Mouse (Mus musculus): ENCODE data around the gene Dock3.

The Dock3 gene

DNA sequence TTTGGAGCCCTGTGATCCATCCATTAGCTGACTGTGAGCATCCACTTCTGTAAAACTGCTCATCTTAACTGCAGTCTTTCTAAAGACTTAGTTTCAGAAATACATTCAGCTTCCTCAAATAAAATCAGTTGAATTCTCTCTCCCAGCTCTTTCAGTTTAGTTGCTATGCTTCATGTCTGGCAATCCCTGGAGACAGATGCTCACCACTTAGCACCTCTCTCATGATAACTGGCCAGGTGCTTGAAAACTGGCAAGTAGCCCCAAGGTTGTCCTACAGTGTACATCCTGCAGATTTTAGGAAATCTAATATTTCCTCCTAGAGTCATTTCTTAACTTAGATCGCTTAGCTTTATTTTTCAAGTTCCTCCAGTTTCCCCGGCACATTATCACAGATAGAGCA, 193.8 kb downstream of the Dock3 start:
- DNase-seq (ENCODE audit: low read depth, low spot score), result no peak

DNA sequence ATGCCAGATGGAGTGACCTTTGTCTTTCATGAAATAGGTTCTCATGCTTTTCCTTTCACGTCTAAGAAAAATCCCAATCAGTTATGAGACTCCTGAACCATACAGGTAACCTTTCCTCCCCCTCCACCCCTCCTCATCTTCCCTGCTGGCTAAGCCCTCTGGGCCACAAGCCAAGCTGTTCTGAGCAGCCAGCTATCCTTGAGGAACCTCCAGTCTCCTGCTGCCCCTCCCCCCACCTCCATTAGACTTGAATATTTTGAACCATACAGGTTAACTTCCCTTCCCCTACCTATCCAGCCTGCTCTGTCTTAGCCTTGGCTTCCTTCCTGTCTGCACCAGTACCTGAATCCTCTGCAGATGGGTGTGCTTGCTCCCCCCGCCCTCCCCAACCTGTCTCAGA, 204.1 kb downstream of the Dock3 start:
- DNase-seq (ENCODE audit: low read depth, low spot score), result no peak

DNA sequence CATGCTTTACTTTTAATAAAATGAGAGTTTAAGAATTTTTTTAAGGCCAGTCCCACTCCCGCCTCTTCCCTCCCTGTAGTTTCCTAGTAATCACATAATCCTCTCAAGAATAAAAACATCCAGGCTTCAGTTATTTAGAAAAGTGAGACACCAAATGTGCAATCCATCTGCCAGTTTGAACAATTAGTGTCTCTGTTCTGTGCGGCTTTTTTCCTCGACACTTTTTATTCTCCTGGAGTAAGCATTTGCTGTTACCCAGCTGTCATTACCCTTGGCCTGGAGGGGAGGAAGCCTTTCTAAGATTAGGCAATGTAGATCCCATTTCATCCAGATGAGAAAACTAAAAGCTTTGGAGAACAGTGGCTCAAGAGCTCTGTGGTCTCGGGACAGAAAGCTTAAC, 221.9 kb downstream of the Dock3 start:
- DNase-seq (ENCODE audit: low read depth, low spot score), result no peak

DNA sequence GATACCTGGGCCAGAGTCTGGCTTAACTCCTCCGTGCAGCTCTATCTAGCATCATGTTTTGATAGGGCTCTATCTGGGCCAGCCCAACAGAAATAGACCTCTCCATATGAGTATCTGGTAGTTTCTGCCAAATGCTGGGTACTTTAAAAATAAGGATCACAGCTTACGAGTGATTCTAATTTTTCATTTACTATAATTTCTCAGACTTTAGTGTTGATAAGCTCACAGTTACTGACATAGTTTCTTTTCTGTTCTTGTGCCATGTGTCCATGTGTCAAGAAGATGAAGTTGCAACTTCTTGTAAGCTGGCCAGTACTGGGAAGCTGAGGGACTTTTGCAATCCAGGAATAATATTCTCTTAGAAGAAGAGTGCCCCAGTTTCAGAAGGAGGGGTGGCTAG, 228.5 kb downstream of the Dock3 start:
- DNase-seq (ENCODE audit: low read depth, low spot score), result no peak

DNA sequence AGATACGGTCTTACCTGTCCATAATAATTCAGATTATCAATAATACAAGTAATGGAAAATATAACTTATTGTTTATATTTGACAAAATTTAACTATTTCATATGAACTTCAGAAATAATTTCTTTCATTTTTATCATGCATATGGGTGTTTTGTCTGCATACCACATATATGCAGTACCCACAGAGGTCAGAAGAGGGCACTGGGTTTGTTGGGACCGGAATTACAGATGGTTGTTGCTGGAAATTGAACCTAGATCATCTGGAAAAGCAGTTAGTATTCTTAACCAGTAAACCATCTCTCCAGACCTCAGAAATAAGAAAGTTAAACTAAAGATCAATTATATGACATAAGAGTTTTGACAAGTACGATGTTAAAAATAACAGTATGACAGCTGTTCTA, 261.0 kb downstream of the Dock3 start:
- DNase-seq (ENCODE audit: low read depth, low spot score), result no peak

DNA sequence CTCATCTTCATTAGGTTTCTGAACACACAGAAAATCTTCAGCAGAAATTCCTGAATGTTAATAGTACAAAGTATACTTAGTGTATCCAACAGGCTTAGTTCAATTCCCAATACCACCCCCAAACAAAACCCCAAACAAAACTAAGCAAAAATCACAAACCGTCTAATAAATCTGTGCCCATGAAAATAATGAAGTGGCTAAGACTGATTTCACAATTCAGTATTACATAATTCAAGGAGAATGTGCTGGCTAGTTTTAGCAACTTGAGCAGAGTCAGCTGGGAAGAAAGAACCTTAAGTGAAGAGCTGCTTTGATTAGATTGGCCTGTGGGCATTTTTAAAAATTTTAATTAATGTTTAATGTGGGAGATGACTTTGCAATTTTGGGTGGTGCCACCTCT, 273.3 kb downstream of the Dock3 start:
- no peak for DNase-seq (ENCODE audit: low read depth, low spot score)

DNA sequence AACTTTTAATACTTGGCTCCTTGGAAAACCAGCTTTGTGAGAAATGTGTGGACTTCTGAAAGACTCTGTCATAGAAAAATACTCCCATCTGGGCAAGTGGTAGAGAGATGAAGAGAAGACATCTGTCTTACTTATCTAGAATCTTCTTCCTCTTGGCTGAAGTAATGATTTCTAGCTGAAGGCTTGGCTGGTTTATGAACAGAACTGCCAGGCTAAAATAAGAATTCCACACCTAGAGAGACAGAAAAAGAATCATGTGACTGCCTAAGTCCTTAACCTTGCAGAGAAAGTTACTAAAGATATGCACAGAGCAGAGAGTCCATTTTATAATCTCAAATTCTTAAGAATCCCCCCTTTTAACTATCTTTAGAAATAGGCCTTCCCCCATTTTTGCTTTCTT, 276.2 kb downstream of the Dock3 start:
- no peak for DNase-seq (ENCODE audit: low read depth, low spot score)

DNA sequence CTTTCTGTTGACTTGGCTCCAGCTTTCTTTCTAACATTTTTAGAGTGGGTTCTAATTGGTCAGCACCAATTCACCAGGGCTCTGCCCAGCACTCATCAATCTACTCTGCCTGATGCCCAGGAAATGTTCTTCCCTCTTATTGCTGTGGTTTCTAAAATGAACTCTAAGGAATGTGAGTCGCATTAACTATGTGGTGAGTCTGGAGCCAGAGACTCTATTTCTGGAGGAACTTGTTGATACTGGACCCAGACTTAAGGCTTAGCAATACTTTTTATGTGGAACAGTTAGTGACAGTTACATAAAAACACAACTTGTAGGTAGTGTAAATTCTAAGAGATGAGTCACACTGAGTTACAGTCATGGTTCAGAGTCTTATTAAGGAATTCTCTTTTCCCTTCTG, 296.7 kb downstream of the Dock3 start:
- no peak for DNase-seq (ENCODE audit: low read depth, low spot score)

DNA sequence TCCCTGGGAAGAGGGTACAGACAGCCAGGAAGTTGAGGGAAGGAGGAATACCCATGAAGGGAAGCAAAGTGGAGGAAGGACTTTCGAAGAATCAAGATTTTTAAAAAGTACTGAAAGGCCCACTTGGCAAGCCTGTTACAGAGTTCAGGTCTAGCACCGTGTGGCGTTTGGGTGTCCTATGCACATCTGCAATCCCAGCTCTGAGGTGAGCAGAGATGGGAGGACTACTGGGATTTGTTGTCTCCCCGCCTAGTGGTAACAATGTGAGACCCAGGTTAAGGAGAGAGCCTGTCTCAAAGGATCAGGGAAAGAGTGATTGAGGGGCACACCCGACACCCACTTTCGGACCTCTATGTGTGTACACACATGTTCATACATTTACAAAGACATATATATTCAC, 316.8 kb downstream of the Dock3 start:
- DNase-seq (ENCODE audit: low read depth, low spot score), result no peak

DNA sequence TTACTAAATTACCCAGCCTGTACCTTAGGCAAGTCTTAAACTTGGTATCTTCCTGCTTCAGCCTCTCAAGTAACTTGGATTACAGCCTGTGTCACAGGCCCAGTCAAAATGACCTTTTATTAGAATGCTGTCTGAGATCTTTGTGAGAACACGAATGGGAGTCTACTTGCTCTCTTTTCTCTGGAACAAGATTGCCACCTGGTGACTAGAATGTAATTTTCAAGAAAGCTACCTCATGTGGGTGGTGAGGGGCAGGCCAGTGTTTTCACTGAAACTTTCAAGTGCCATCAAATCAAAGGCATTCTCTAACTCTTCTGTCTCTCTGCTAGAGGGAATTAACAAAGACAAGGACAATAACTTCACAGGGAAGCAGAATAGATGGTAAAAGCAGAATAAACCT, 317.9 kb downstream of the Dock3 start:
- DNase-seq (ENCODE audit: low read depth, low spot score), result no peak

DNA sequence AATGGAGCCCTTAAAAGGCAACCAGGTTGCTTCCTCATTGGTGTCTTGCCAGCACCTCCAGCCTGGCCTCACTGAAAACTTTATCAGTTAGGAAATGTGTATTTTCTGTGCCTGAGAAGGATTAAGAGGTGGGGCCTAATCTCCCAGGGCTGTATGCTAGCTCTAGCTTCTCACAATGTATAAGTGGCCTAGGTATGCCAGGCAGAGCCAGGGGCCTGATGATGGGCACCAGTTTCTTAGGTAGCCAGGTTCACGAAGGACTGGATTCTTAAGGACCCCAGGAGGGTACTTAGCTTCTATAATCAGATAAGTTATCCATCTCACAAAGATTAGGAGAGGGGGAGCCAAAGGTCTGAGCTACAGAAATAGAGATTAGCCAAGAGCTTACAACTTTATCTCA, 320.1 kb downstream of the Dock3 start:
- DNase-seq (ENCODE audit: low read depth, low spot score), result no peak

DNA sequence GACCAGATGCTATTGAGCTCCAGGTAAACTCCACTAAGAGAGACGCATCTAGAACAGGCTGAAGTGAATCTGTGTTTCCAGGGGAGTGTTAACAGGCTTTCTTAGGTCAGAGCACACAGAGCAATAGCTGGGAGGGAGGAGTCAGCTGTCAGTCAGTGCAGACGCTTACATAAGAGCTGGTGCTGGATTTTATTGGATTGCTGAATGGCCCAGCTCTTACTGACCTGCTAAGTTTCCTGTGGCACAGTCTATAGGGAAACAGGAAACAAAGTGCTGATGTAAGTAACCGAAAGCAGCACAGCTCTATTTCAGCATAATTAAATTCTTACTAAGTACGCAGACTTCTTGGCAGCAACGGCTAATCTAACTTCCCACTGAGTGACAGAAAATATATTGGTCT, 323.0 kb downstream of the Dock3 start:
- DNase-seq (ENCODE audit: low read depth, low spot score), result no peak

DNA sequence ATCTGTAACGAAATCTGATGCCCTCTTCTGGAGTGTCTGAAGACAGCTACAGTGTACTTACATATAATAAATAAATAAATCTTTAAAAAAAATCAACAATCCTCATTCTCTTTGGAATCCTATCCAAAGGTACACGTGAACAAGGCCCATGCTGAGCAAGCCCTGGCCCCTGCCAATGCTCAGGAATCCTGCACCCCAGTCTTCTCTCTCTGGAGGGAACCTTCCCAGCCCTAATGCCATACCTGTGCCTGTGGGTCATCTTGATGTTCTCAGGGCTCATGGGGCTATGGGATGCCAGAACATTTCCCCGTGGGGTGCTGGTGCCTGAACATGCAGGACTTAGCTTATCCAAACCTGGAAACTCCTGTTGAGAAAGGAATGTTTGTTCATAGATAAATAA, 323.5 kb downstream of the Dock3 start:
- no peak for DNase-seq (ENCODE audit: low read depth, low spot score)

DNA sequence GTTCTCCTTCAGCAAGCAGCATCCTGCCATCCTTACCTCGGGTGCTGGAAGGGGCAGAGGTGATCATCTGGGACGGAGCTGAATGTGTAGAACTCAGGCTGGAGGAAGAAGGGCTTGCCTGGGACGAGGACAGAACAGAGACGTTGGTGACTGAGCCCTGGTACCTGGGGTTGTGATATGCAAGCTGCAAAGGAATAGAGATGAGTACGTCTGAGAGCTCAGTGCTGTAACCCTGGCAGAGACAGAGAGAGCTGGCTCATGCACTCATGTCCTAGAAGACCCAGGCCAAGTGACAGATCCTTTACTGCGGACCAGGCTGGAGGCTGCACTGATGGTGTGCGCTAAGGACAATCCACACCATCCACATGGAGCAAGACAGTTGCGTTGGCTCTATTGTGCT, 325.1 kb downstream of the Dock3 start:
- no peak for DNase-seq (ENCODE audit: low read depth, low spot score)

DNA sequence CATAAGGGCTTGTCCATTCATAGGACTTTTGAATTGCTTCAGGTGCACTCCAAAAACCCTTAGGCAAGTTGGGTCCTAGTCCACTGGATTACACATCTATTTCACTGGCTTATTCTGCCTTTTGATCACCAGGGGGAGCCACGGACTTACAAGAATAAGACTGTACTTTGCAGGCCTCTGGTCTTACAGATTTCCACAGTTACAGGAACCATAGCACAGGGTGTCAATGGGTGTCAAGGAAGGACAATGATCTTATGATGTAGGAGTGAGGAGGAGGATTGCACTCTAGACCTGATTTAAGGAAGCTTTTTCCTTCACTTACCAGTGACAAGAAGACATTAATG, 327.9 kb downstream of the Dock3 start:
- DNase-seq (ENCODE audit: low read depth, low spot score), result no peak

DNA sequence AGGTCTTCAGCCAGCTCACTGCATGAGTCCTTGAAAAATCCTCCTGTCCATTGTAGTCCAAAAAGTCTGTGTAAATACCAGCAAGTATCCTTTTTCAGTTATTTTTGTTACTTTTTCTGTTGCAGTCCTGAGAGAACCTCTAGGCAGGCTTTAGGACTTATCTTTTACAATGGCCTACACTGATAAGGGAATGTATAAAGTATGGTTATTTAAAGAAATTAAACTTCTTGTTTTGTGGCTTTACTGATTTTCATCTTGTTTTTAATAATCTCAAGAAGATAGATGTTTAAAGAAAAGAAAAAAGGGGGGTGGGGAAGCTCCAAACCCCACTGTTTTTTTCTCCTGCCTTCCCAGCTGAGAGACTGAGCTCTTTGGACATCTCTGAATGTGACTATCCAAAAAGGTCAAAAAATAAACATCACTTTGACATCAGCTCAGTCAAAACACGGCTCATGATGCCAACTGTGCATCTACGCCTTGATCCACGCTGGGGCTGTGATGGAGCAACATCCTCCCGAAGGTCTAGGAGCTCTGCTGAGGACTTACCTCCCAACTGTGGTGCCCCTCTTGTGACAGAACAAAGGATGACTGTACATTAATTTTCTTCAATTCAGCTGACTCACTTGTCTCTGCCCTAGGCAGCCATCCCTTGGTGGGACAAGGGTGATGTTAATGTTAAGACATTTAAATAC, 328.5 kb downstream of the Dock3 start:
- DNase-seq (ENCODE audit: low read depth, low spot score), result no peak

DNA sequence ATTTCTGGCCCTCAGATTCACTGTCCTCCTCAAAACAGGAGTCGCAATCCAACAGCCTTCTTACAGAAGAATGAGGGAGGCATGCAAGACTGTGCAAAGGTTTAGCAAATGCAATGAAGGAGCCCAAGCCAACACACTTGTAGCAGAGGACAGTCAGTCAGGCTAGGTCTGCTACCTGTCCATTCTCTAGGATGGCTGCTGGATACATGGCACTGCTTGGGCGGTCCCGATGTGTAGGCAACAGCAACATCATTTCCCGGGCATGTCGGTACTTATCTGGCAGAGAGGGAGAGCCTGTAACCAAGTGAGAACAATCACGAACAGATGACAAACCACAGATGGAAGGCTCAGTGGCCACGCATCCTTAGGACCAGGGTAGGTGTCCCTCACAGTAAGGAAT, 330.1 kb downstream of the Dock3 start:
- no peak for DNase-seq (ENCODE audit: low read depth, low spot score)

DNA sequence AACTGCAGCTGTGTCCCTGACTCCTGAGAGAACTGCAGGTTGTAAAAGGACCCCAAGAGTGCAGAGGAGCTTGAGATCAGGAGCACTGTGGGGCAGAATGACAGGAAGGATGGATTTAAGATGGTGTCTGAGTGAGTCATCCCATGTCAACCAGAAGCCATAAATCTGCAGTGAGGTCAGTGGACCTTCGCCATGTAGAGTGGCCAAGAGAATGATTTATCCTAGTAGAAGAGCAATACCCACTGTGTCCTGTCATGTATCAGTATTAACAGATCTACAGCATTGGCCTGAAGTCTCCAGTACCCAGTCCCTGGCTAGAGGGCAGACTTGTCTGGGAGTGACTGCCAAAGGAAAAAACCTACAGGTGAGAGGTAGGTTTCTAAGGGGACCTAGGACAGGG, 332.8 kb downstream of the Dock3 start:
- DNase-seq (ENCODE audit: low read depth, low spot score), result no peak

DNA sequence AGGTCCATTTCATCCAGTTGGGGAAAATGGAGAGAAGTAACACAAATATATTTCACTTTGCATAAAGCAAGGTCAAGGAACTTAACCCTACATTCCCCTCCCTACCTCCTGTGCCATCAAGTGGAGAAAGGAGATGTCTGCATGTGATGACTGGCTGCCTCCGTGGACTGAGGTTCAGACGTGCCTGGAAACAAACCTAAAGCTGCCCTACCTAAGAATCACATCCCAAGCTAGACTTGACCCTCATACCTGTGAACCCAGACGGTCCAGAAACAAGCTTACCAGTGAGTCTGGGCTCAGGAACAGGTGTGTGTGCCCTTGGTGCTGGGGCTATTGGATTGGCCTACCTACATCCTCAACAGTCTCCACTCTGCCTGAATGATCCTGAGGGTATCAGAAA, 338.4 kb downstream of the Dock3 start:
- no peak for DNase-seq (ENCODE audit: low read depth, low spot score)

DNA sequence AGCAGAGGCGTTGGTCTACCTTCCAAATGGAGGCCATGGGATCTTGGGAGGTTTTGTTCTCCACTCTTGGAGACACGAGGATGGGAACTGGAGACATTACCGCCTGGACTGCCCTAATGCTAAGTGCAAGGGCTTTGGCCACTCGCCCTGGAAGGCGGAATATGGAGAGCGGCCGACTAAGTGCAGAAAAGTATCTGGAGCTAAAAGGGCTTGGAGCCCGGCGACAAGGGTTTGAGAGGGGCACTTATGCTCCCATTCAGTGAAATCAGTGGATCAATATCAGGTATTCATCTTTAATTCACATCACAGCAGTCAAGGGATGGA, 339.2 kb downstream of the Dock3 start:
- DNase-seq (ENCODE audit: low read depth, low spot score), result no peak

DNA sequence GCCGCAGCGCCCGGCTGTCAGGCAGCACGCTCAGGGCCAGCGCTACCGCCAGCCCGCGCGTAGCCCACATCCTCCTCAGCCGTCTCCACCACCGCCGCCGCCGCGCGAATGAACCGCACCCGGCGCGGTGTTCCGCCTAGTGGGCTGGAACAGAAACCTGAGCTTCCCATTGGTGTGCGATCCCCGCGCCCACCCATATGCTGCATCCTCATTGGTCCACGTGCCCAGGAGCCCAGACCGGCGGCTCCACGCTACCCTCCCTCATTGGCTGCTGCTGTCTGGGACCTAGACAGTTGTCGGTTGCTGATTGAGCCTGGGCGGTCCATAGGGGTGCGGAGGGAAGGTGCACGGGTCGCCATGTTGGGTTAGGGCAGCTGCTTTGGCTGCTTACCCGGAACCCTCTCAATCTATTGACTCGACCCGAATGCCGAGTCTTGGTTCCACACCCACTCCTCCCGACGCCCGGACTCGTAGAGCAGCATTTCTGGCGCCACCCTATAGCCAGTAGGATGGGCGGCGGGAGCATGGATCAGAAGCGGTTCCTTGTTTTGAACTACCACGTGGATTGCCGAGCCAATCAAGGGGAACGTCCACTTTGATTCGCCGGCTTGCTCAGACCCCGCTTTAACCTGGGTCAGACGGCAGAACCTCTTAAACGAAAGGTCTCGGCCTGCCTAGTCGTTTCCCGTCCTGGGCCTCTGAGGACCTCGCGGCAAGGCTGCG, 339.7 kb downstream of the Dock3 start, which contains the start of gene Manf:
Gene Manf, minus strand, starts transcription at position 151 of the 723 bp plus-strand sequence.
- peak; percentile 97 for DNase-seq (ENCODE audit: low read depth, low spot score)

DNA sequence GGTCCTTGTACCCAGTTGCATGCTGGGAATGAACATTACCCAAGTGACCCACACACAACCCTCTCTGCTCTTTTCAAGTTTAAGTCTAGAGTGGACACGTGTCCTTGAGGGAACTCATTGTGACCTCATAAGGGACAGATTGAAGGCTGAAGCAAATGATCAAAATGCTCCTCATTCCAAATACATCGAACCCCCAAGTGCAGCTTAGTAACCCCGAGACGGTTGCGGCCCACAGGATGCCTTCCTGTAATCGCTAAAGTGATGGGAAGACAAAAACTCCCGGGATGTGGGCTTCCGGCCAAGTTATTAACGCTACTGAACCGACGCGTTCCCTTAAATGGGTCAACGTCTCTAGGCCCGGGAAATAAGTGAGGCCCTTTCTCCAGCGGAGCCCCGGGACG, 340.4 kb downstream of the Dock3 start:
- DNase-seq (ENCODE audit: low read depth, low spot score), result no peak

DNA sequence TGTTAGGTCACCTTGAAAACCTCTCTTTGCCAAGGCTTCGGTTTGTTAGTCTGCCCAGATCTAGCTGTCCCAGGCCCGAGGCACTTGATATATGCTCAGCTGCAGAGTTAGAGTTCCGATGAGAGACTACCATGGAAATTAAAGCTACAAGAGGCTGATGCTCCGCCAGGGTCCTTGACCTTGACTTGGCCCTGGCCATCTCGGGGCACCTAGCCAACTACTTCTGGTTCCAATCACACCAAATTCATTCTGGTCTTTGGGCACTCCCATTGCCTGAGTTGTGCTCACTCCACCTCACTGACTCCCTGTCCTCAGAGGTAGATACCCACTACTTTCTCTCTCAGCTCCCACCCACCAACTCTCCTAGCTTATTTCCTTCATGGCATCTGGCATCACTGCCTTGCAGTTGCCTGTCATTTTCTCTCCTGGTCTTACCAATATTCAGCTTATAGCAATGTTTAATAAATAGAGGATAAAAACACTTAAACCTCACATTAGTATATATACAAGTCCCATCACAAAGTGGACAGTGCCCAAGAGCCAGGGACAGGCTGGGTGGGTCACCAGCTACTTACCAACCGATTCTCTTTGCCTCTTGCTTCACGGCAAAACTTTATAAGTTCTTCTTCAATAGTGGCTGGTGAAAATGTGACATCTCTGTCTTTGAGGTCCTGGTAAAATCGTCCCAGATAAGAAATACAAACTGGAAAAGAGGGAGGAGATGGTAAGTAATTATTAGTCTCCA, 341.0 kb downstream of the Dock3 start:
- DNase-seq (ENCODE audit: low read depth, low spot score), result no peak

All from c-Kit-negative CD71-positive TER-119-positive erythroid progenitor cells, embryonic 14.5 days (primary cell).